Mouse (Mus musculus) liver, postnatal 0 days (tissue): ENCODE measurements around the gene Pten.

ENCODE experiments used
- CTCF ChIP-seq: sonication (generic); IDR thresholded peaks from 2 replicates; pipeline ENCODE4 v1.5.1; 2016; ENCODE audit warnings: antibody characterized with exemption, low read depth
- EP300 ChIP-seq: IDR thresholded peaks from 2 replicates; pipeline ENCODE4 v1.6.1; 2016; ENCODE audit warnings: antibody characterized with exemption, low read depth, mild to moderate bottlenecking

GRCm38 (mm10) chr19:32873904-32874637 lies 116.8 kb downstream of the Pten start:
- TF ChIP-seq CTCF = no peak
- TF ChIP-seq EP300 = no peak
